Mouse (Mus musculus): ENCODE data around the gene Stk39. TPM values are rescaled to one million over a fixed set of nuclear protein-coding genes. Genes with fewer than 3 reads are reported as not detected.

The Stk39 gene
- total RNA-seq (2015) (0.83 and 1.3 TPM in 2 replicates), total RNA-seq (2017) (1.2 and 3.2 TPM in 2 replicates)

DNA sequence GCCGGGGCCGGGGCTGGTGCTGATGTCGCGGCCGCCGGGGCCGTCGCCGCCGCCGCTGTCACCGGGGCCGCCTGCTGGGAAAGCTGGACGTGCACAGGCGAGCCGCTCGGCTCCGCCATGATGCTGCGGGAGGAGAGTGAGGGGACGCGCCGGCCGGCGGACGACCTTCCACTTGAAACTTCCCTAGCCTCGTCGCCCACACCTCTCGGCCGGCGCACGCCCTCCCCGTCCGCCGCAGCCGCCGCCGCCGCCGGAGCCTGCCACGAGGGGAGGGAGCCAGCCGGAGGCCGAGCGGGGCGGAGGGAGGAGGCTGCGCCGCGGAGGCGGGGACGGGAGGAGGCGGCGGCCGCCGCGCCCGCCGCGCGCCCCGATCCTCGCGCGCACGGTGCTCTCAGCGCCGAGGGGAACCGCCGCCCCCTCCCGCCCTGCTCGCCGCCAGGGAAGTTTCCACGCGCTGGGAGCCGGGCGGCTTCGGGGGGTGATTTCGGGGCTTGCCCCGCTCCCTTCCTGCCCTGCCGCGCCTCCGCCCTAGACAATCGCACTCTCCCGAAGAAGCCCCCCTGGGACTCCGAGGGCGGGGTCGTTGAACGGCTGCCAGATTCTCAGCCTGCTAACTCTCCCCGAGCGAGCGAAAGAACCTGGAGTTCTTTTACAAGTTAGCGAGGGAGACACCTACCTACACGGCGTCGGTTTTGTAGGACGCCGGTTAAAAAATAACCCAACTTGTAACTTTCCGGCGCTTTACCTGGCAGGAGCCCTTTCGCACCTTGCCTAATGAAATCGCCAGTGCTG, at the start of gene Stk39:
Gene Stk39 (minus strand): TSS at position 510 of the 792 bp plus-strand sequence.
- ATAC-seq (replicated peaks; ENCODE audit: poor library complexity): peak; percentile 75

DNA sequence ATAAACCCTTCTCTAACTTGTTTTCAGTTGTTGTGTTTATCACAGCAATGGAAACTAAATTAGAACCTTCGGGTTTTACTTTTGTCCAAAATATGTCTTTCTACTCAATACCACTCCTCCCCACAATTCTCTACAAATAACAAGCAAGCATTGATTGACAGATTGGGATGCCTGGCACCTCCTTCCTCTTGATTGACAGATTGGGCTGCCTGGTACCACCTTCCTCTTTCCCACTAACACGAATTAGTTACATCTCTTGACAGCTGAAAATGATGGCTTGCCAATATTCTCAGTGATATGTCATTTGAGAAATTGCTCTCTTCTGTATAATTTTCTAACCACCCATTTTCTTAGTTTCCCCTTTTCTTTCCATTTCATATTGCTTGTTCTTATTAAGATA, 43.3 kb upstream of the Stk39 start:
- ATAC-seq (replicated peaks; ENCODE audit: poor library complexity): no peak

DNA sequence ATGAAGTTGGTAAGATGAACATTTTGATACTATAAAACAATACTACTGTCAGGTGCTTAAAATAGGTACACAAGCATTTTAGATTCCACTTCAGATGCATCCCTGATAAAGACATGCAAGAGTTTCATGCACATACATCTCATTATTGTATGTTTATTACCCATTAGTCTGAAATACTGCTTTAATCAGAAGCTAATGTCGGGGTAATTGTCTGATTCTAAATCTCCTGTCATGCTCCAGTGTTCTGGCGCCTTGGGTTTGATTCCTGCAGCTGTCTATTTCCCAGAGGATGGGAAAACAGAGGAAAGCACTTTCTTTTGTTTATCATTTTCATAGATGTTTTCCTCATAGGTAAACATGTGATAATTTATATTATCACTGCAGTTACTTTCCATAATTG, 31.1 kb upstream of the Stk39 start:
- ATAC-seq (replicated peaks; ENCODE audit: poor library complexity): no peak

DNA sequence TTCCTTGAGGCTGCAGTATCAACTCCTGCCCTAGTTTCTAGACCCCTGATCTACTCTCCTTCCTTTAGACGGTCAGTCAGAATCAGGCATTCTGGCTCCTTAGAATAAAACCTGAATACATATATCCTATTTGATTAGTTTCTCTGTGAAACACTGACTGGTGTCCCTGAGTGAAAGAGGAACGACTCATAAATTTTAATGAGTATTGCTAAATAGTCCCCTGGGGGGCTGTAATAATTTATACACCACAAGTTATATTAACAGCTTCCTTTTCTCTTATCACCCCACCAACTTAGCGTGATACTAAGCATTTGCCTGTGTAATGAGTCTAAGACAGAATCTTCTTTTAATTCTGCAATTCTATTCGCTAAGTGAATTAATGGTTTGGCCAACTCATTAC, 30.7 kb upstream of the Stk39 start:
- no peak for ATAC-seq (replicated peaks; ENCODE audit: poor library complexity)

DNA sequence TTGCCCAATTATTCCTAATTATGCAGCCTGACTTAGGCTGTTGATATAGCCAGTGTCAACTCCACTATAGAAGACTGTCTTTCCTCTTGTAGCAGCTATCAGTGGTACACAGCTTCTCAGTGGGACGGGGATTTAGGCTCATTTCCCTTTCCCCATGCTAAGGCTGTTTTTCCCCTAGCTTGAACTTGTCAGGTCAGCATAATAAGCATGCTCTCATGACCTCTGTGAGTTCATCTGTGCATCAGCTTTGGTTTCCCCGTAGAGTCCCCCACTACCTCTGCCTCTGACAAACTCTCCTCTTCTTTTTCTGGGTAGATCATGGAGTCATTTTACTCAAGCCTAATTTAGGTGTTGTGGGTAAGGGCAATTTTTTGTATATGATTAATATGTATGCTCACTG, 30.2 kb upstream of the Stk39 start:
- ATAC-seq (replicated peaks; ENCODE audit: poor library complexity): no peak

DNA sequence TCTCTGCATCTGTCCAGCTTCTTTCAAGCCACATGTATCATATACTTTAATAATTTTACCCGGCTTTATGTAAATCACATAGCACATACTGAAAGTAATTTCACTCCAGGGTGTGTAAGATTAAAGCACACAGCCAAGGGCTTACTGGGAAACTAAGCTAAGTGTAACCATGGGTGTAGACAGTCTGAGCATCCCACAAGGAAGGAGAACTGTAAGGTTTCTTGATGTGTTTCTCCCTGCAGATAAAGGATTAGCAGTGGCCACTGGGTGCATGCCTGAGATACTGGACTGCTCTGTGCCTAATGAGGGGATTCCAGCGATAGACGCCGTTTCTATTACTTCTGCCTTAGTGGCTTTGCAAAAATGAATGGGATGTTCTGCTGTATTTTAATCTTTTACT, 14.2 kb upstream of the Stk39 start:
- ATAC-seq (replicated peaks; ENCODE audit: poor library complexity): no peak

DNA sequence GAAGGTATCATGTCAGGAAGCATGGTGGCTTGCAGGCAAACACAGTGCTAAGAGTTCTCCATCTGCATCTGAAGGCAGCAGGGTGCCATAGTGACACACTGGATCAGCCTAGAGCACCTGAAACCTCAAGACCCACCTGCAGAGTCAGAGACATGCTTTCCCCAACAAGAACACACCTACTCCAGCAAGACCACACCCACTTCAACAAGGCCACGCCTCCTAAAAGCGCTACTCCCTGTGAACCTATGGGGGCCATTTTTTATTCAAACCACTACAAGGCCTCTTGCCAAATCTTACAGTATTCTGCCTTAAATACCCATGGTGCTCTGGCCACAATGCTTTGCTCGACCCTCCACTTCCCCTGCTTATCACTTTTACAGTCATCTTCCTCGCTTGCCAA, 13.1 kb upstream of the Stk39 start:
- 0 out of 2 replicates have a peak, but pooled peaks have one; percentile 9 for ATAC-seq (replicated peaks; ENCODE audit: poor library complexity)

DNA sequence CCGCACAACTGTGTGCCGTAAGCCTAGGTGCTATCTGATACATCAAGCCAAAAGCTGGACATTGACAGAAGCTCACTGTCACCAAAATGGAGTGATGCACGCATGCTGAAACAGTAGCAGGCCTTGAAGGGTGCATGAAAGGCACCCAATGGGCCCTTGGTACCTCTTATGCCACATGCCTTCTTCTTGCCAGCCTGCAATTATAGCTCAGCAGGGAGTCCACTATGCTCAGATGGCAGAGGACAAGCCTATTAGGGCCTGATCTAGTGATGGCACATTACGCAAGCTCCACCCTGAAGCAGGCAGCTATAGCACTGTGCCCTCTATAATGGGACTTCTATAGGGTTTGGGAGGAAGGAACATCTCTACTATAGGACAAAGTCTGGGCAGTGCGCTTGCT, 10.8 kb upstream of the Stk39 start:
- ATAC-seq (replicated peaks; ENCODE audit: poor library complexity): no peak

DNA sequence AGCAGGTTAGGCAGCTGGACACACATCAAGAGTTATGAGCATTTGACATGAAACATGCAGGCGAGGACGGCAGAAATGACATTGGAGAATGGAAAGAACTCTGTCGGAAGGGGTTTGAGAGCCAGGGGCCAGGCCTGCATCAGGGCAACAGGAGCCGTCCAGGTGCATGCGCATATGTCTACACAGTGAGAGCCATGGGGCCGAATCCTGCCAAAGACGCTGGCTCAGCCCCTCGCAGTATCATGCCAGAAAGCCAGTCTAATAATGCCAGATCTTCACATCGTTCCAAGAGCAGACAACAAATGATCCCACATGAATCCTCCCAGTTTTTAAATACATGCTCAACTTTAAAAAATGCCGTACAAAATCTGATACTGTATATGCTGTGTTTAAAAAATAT, 7.8 kb upstream of the Stk39 start:
- ATAC-seq (replicated peaks; ENCODE audit: poor library complexity): no peak

DNA sequence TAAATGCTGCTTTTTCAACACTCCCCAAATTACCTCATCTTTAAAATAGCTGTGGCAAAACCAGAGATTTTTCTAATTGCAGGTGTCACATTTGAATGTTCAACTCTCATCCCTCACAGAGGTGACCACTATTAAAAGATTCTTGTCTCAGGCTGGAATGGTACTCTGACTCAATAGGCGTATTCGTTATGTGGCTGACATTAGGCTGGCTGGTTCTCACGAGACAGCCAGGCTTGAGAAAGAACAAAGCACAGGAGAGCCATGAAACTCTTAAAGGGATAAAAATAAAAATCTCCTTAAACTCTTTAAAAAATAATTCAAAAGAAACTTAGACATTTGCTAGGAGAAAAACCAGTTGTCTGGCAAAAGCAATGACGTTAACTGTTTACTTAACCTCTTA, 853 bp upstream of the Stk39 start:
- no peak for ATAC-seq (replicated peaks; ENCODE audit: poor library complexity)

DNA sequence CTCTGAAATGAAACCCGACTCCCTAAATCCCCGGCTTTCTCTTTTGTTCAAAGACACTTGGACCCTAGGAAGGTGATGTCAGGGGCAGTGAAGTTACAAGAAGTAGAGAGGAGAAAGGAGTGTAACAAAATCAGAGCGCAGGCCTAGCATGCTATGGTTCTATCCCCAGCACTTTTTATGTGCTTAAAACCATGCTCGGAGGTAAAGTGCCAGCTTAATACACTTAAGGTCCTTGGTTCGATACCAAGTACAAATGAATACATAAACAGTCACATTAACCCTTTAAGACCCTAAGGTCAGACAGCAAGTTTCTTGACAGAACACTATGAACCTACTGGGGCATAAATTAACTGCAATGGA, 463 bp upstream of the Stk39 start:
- no peak for ATAC-seq (replicated peaks; ENCODE audit: poor library complexity)

DNA sequence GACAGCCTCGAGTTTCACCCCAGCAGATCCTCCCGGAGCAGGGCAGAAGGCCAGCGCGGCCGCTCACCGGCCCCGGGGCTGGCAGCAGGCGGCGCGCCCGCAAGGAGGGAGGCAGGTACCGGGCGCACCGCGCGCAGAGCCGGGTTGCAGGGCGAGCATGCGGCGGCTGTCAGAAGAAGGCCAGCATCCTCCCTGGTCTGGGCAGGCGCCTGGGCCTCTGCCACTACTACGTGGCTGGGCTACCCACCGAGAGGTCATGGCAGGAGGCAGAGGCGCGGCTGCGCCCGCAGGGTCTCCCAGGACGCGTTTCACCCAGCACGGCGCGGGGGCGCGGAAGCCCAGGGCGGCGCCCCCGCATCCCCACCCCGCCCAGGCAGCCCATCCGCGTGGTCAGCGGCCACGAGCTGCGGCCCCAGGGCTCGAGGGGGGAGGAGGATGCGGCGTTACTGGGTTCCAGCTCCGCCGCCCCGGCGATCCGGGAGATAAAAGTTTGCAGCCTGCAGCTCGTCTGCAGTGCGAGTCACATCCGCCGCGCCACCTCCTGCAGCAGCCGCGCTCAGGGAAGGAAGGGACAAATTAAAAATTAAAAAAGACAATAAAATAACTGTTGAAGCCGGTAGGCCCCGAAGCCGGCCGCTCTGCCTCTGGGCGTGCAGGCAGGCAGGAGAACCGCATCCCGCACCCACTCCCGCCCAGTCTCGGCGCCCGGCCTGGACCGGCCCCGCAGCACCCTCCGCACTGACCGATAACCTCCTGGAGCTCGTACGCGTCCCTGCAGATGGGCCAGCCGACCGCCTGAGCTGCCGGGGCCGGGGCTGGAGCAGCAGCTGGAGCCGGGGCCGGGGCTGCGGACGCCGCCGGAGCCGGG, 943 bp downstream of the Stk39 start:
- ATAC-seq (replicated peaks; ENCODE audit: poor library complexity): peak; percentile 41; the same call in 1 of the 2 replicates

DNA sequence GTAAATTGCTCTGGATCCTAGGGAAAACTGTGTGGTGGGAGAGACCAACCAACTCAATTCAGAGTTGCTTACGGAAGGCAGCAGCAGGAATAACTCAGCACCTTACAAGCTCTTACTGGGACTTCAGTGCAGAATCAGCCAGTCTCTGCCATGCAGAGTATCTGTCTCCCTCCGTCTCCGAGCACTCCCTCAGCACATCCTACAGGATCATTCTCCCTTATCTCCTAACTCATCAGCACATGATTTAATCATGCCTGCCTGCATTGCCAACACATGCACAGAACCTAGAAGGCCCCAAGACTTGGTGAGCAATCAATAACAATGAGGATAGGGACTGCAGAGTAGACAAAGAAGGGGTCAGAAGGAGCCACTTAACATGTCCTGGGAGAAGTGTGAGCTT, 2.6 kb downstream of the Stk39 start:
- no peak for ATAC-seq (replicated peaks; ENCODE audit: poor library complexity)

DNA sequence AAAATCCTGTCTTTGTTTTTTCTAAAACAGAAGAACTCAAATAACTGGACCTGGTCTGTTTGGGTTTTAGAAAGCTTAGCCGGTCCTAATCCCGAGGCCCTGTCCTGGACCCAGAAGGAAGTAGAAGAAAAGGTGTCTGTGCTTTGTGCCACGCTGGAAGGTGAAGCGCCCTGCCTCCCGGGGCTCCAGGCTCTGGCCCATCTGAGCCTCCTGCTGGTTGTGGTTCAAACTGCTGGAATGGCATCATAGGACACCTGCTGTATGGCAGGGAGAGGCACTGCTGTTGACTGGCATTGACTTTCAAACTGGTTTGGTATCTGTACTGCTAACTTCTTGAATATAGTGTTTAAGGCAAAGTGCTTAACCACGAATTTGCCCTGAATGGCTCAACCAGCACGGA, 3.4 kb downstream of the Stk39 start:
- ATAC-seq (replicated peaks; ENCODE audit: poor library complexity): peak; percentile 49; the same call in 1 of the 2 replicates

DNA sequence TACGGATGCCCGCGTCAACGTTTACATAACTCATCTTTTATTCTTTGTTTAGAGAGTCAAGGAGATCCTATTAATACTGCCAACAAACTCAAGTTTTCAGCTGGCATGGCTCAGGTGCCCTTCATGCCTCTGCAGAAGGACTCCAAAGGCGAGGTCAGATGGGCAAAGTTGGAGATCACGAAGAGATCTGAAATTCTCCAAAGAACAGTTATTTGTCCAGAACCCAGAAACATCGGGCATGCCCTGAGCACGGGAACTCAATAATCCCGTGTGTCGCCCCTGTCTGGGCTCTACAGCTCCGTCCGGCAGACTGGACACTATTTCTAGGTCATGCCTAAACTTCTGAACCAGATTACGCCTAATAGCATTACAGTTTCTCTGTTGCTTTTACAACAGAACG, 3.8 kb downstream of the Stk39 start:
- no peak for ATAC-seq (replicated peaks; ENCODE audit: poor library complexity)

DNA sequence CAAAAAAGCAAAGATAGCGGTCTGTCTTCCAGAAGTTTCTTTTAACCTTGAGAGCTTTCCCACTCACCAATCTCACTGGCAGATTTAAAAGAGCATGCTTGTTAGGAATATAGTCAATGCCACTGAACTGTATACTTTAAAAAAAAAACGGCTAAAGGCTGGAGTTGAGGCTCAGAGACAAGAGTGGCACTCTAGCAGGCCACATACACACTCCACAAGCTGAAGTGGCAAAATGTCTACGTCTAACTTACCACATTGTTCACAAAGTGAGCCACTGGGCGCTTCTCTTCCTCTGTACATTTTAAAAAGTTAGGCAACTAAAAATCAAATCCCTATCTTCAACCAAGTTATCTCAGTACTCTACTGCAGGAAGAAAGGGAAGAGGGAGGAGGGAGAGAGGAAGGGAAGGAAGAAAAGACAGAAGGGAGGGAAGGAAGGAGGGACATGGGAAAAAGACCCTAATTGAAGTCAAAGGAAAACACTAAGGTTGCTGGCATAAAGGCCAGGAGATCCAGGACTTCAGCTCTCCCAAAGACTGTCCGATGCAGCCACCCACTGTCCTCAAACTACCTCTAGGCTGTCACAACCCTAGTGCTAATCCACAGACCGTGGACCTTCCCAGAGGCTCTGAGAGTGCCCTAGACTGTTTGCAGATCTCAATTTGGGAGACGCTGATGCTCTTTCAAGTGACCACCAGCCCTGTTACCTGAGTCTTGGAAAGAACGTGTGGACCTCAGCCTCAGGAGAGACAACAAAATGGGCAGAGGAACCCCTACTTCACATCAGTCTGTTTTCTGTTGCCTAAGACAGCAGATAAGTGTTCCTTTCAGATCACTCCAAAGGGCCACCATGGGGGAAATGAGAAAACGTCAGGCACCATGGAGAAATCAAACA, 4.7 kb downstream of the Stk39 start:
- ATAC-seq (replicated peaks; ENCODE audit: poor library complexity): no peak

DNA sequence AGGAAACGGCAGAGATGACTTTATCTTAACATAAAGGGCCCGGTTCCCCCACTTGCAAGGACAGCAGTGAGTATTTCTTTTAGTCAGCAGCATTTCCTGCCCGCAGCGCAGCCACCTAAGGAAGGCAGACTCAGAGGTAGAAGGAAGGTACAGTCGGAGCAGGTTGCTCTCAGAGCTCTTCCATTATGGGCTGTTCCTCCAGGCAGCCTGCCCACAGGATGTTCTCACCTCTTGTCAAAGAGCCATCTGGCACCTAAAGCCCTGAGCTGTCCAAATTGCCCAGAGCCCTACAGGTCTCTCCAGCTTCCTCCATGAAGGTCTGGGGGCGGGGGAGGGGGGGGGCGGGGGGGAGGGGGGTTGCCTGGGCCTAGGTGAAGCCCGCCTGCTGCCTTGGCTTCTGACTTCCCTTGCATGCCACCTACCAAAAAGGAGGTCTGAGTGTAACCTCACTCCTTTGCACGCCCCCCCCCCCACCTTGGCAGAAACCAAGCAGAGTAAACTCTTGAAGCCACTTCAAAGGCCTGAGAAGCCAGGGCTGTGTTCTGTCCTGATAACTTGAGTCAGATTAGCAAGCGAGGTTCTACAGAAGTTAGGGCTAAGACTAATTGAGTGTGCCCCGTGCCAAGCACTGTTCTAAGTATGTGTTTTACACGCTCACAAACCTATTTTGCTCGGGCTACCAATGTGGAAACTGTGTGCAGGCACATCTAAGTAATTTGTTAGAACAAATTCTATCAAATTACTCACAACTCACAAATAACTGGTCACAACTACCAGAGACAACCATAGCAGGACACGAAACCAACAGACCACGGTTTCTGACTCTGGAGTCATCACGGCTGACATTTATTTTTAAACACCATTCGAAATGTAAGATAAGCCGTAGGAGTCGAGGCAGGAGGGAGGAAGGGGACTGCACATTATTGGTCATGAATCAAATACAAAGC, 5.7 kb downstream of the Stk39 start:
- ATAC-seq (replicated peaks; ENCODE audit: poor library complexity): no peak

DNA sequence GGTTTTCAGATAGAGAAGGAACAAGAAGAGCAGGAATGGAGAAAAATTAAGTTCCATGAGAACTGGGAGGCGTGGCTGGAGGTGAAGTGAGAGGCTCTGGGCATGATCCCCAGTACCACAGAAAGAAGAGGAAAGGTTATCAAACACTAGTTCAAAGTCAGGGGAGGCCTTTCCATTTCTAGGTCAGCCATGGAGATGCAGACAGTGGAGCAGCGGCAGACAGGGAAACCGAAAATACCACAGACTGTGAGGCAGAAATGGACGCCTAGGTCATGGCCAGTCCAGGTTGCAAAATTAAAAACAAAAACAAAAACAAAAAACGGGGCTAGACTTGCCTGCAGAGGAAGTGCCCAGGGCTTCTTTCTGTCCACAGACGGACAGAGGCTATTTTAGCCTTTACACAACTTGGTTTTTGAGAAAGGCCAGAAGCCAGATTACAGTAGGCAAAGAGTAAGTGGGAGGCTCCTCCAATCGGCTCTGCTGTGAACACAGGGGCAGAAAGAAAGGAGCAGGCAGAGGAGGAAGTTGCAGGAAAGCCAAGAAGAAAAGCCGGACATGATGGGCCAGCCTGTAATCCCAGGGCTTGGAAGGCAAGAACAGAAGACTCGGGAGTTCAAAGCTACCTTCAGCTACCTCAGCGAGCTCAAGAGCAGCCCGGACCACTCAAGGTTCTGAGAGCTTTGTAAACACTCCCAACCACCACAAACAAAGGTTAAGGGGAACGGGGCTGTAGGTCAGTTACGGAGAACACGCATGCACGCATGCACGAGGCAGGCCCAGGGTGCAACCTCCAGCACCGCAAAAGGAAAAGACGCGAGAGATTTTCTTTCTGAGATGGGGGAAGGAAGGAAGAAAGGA, 6.6 kb downstream of the Stk39 start:
- no peak for ATAC-seq (replicated peaks; ENCODE audit: poor library complexity)

DNA sequence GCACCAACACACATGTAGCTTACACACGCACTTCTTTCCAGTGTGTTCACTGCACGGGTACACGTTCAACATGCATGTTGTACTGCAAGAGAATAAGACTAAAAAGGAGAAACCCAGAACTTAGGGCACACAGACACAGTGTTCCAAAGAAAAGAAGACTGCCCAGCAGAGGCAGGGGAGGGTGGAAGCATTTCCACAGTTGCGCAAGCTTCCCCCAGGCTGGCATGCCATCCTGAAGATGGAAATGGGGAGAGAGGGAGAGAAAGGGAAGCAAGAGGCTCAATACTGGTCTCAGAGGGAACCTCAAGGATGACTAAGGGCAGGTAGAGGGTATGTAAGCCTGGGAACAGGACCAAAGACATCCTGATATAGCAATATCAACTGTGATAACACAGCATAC, 7.6 kb downstream of the Stk39 start:
- no peak for ATAC-seq (replicated peaks; ENCODE audit: poor library complexity)

Data from megakaryocyte progenitor cell, adult 5-6 weeks (primary cell).